Mouse (Mus musculus) heart, adult 18-20 months (tissue): ENCODE results near the gene Ccnt2. TPM values are rescaled to one million over a fixed set of nuclear protein-coding genes. Genes with fewer than 3 reads are reported as not detected.
"Not testable (repeated sequence)": the region's sequence is repeated elsewhere in the genome, so short reads cannot be mapped to it uniquely, and the experiment has no call there.

Source experiments
- DNase-seq, 2 experiments: peaks; one replicate each; pipeline ENCODE4 v3.0.0; 2021 to 2022; ENCODE audit warnings: mixed read lengths in 1 of 2
- long read RNA-seq, 2 experiments: library from polyadenylated mRNA; stranded (forward); transcript quantifications; one replicate each; pipeline ENCODE4 v2.0.0; 2021
- total RNA-seq, 2 experiments: library from RNA; stranded (reverse); gene quantifications; 2 replicates each; pipeline ENCODE4 v1.2.3; 2021

The Ccnt2 gene
- 10 to 100 TPM; 18.1 to 21.1 TPM for total RNA-seq
- long read RNA-seq, experiment 1, full-length matches to known transcripts: 2 of 13 reads
- long read RNA-seq, experiment 1, partial matches to known transcripts: 0 of 13 reads
- long read RNA-seq, experiment 1, other reads (novel, unspliced or antisense): 11 of 13 reads
- long read RNA-seq, experiment 2, full-length matches to known transcripts: 4 of 6 reads
- long read RNA-seq, experiment 2, partial matches to known transcripts: 1 of 6 reads
- long read RNA-seq, experiment 2, other reads (novel, unspliced or antisense): 1 of 6 reads

- DNase-seq: peak; percentile 98 to 100
Measured at GRCm38 (mm10) chr1:127773803-127774500, at the start of gene Ccnt2. Gene Ccnt2 (plus strand): TSS chr1:127774164.

GRCm38 (mm10) chr1:127729096-127729495 is 44.9 kb upstream of the Ccnt2 start, which contains the start of gene Acmsd:
Gene Acmsd (plus strand): TSS chr1:127729413.
- no peak for DNase-seq

- DNase-seq: no peak
Measured at GRCm38 (mm10) chr1:127731086-127731485, 42.9 kb upstream of the Ccnt2 start.

GRCm38 (mm10) chr1:127732435-127732834 is 41.5 kb upstream of the Ccnt2 start:
- DNase-seq: no peak

DNA sequence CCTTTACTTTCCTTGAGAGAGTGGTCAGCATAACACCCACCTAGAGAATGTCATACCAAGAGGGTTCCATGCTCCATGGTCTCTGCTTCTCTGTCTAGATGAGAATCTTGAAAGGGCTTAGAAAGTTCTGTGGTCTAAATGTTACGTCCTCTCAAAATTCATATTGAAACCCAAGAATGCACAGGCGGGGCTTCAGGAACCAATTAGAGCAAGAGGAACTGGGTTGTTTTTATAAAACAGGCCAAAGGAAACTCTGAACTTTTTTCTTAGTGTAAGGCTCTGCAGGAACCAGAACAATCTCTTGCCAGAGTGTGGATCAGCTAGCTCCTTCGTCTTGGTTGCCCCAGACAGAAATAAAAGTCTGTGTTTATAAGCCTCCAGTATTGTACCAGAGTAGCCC is 41.1 kb upstream of the Ccnt2 start:
- no peak for DNase-seq

- DNase-seq: no peak
Measured at GRCm38 (mm10) chr1:127735356-127735755, 38.6 kb upstream of the Ccnt2 start.

DNA sequence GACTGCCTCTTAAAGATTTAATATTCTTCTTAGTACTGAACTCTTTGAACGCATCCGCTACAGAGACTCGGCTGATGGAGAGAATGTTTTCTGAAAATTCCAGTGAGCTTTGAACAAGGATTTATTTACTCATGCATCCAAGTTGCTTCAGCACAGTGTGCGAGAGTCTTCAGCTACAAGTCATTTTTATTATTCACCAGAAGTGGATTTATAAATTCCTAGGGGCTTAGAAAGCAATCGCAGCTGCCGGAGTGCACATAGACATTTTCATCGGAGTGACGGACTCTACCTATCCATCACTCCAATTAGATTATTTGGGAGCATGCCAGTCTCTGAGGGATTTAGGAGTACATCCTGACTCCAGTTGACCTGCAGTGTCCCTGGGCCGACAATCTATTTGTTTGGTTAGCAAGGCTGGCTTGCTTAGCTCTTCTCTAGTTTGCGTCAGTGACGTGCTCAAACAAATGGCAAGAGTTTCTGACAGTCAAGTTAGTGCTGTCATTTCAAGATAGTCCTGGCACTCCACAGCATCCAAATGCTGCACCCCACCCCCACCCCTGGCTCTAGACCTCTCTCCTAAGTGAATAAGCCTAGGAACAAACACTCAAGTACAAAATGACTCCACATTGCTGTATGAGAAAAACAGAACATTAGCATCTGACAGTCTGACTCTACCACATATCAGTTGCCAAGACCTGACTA is 23.4 kb upstream of the Ccnt2 start:
- DNase-seq: no peak

- no peak for DNase-seq
Measured at GRCm38 (mm10) chr1:127755806-127756205, 18.2 kb upstream of the Ccnt2 start.

DNA sequence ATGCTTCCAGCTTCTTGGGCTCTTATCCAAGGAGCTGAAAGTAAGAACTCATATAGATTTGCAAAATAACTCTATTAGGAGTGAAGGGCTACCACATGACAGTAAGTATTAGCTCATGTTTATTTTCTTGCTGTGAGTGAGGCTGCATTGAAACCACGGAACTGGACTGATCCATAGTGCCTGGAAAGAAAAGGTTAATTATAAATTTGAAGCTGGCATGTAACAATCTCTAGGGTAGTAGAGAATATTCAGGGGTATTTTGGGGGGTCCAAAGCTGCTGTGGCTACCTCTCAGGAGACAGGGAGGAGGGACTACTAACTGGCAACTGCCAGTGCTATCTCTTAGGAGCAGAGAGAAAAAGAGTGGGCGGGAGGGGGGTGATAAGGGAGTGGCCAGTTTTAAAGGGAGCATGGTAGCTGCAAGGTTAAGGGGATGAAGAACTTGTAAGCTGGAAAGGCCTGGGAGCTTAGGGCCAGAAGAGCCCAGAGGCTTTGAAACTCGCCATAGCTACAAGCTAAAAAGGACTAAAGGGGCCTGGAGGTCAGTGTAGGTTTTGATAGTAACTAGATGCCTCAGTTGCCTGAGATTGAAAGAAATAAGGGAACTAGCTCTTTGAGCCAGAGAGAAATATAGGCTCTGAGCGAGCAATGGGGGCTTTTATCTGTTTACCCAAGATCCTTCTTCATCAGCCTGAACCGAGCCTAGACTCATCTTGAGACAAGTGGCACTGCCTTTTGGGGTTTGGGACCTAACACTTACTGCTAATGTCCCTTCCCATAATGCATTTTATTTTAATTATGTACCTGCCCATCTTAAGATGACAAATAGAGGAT is 17.4 kb upstream of the Ccnt2 start:
- no peak for DNase-seq

GRCm38 (mm10) chr1:127757164-127757545 is 16.8 kb upstream of the Ccnt2 start:
- not testable (repeated sequence) for DNase-seq

DNA sequence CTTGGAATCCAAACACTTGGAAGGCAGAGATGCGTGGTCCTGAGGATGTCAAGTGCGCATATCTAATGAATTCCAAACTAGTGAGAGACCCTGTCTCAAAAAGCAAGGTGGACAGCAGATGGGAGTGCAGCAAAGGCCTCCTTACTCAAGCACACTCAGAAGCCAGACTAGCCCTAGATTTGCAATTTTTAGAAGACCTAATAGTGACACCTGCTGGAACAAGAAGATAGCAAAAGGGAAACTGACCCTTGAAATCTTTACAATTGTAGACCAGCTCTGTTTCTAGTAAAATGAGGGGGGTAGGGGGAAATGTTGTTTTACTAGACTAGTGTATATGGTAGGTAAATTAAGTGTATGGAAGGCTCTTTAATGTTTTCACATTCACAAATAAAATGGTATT is 8.5 kb upstream of the Ccnt2 start:
- no peak for DNase-seq

GRCm38 (mm10) chr1:127766741-127767140 is 7.2 kb upstream of the Ccnt2 start:
- no peak for DNase-seq

DNA sequence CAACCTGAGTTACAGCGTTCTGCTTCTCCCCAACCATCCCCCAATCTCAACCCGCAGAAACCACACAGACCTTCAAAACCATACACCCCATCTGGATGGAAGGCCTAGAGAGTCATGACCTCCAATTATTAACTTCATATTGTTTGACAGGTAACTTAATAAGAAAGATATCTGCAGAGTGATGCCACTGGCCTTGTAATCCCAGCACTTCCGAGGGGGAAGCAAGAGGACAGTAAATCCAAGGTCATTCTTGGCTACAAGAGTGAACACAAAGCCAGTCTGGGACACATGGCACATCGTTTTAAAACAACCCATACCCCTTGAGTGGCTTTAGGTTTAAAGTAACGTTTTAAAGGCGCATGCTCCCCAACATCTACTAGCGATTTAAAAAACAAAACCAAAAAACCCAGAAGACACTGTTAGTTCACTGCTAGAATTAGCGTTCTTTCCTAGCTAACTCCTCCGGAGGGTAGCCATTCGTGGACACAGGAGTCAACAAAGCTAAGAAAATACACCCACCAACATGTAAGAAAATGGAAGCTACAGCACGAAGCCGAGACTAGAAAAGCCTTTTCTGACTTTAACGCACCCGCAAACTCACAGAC is 664 bp upstream of the Ccnt2 start:
- no peak for DNase-seq

DNA sequence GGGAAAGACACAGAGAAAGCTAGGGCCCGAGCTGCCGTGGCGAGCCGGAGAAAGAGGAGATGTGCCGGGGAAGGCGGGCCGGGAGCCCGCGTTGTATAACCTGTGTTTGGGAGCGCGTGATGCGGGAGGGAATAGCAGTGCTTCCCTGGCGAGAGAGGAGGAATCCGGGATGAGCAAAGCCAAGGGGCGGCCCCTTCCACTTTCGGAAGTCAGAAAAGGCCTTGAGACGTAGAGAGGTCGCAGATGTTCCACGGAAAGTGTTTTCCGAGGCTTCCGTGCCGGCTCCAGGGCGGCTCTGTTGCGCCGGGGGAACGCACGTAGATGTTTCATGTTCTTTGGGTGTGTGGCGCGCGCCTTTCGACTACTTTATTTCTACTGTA is 527 bp downstream of the Ccnt2 start:
- DNase-seq: peak in 1 of 2 experiments; percentile 65

GRCm38 (mm10) chr1:127775206-127775720 is 1.3 kb downstream of the Ccnt2 start:
- no peak for DNase-seq

- DNase-seq: no peak
Measured at GRCm38 (mm10) chr1:127776246-127776645, 2.3 kb downstream of the Ccnt2 start.

DNA sequence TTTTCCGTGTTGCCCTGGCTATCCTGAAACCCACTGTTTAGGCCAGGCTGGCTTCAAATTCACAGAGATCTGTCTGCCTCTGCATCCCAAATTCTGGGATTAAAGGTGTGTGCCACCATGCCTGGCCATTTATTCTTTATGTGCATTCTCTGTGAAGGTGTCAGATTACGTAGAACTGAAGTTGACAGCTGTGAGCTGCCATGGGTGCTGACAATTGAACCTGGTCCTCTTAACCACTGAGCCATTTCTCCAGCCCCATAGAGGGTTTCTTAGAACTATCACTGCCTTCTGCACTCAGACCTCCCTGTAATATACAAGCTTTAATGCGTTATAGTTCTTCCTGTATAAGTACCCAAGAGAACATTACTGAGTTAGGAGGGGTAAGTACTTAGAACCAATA is 4.6 kb downstream of the Ccnt2 start:
- DNase-seq: no peak

DNA sequence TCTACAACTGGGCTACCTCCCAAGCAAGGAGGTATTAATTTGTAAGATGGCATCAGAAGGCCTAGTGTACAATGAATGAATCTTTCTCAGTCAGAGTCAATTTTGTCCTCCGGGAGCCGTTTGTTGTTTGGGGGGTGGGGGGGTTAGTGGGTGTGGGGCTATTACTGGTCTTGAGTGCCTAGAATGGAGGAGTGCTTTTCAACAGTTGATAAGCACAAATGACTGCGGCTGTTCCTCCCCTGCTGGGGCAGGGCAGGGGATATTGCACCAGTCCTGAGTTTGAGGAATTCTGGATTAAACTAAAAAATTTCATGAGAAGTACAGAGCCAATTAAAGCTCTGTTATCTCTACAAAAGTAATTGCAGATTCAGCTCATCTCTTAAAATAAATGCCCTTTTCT is 6.2 kb downstream of the Ccnt2 start:
- DNase-seq: no peak

GRCm38 (mm10) chr1:127780849-127781248 is 6.9 kb downstream of the Ccnt2 start:
- no peak for DNase-seq

GRCm38 (mm10) chr1:127783862-127784261 is 9.9 kb downstream of the Ccnt2 start:
- no peak for DNase-seq

GRCm38 (mm10) chr1:127785882-127786281 is 11.9 kb downstream of the Ccnt2 start:
- no peak for DNase-seq

DNA sequence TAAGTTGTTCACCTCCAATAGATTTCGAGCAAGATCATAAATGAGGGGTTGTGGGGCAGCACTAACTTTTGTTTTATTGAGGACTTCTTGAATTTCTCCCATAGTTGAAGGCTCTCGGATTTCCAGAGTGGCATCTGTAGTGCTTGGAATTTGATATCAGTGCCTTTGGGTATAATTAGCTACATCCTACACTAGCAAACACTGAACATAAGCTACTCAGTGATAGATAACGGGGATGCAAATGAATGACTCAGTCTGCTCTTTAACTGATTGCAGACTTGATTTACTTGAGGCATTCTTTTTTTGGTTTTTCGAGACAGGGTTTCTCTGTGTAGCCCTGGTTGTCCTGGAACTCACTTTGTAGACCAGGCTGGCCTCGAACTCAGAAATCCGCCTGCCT is 15.0 kb downstream of the Ccnt2 start:
- no peak for DNase-seq
